Comparison of ENCODE assay signal across 7 mouse cellular contexts in the genomic region with DNA sequence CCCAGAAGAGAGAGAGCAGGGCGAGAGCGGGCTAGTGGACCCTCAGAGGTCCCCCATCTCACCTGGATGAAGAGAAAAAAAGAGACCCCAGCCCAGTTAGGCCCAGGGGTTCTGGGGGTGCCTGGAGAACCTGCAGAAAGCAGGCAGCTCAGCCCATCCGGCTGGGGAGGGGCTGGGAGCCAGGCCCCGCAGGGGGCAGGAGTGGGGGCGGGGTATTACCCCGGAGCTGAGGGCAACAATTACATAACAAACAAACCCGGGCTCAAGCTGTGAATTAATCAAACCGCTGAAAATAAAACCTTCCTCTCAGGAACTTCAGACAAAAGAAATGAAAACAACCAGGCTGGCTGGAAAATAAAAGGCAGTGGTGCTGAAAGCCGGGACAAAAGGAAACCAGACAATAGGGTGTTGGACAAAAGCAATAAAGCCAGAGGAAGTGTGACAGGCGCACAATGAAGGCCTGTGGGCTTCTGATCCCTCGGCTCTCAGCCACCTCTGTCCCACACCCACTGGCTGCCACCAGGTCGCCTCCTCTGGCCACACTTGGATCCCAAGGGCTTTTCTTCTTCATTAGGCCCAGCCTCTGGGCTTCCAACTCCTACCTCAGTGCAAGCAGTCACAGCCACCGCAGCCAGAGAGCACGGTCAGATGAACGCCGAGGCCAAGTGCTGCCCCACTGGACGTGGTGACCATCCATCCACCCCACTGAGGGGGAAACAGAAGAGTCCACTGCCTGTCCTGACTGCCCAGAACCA. TPM values are rescaled to one million over a fixed set of nuclear protein-coding genes. Genes with fewer than 3 reads are reported as not detected.
DNase-seq lines count a peak whose midpoint lies in the region; ATAC-seq lines count a peak whose summit lies in the region.

No protein-coding gene starts in this region.

- no peaks in the 10 kb centered on the region for H3K9me3 ChIP-seq in embryonic facial prominence, embryonic 10.5 days
- no peaks in the 10 kb centered on the region for H3K9me3 ChIP-seq in limb, embryonic 13.5 days

- H3K27ac ChIP-seq in embryonic facial prominence, embryonic 10.5 days (replicated peaks), result peak overlapping the region; percentile 85
- H3K27ac ChIP-seq in limb, embryonic 13.5 days, result peak overlapping the region; percentile 55; the same call in 1 of the 2 replicates

- DNase-seq in R1 (ENCODE audit: low read depth, low spot score), result peak; percentile 99
- DNase-seq in embryonic facial prominence, embryonic 10.5 days (ENCODE audit: low spot score), result peak; percentile 52
- DNase-seq in heart, postnatal 25 days (ENCODE audit: low spot score), result peak; percentile 44
- peak; percentile 93 for DNase-seq in retina, postnatal 1 day
- no peak for DNase-seq in cerebellum, adult 9-10 months
- no peak for DNase-seq in adrenal gland, adult 18-20 months (ENCODE audit: low spot score in 2 of 2)

- H3K27me3 ChIP-seq in embryonic facial prominence, embryonic 10.5 days (replicated peaks; ENCODE audit: low read depth, poor library complexity, severe bottlenecking), result peaks cover 14% of the 10 kb centered on the region; the same call in 1 of the 2 replicates
- no peaks in the 10 kb centered on the region for H3K27me3 ChIP-seq in limb, embryonic 13.5 days

- H3K4me3 ChIP-seq in embryonic facial prominence, embryonic 10.5 days, result peak overlapping the region; percentile 19
- H3K4me3 ChIP-seq in limb, embryonic 13.5 days, result no peak overlapping the region

- 12% methylated on average over 17 of the region's 17 CpGs for WGBS in embryonic facial prominence, embryonic 10.5 days
- WGBS in limb, embryonic 13.5 days, result 17% methylated on average over 17 of the region's 17 CpGs

- H3K4me1 ChIP-seq in embryonic facial prominence, embryonic 10.5 days, result peaks cover 56% of the 10 kb centered on the region
- peaks cover 11% of the 10 kb centered on the region for H3K4me1 ChIP-seq in limb, embryonic 13.5 days

- H3K4me2 ChIP-seq in limb, embryonic 13.5 days (replicated peaks), result 0 out of 2 replicates have a peak overlapping the region, but pooled peaks have one; percentile 32

- H3K36me3 ChIP-seq in embryonic facial prominence, embryonic 10.5 days (replicated peaks), result peaks cover 13% of the 10 kb centered on the region
- H3K36me3 ChIP-seq in limb, embryonic 13.5 days, result 0 out of 2 replicates have a peak, but pooled peaks cover 3% of the 10 kb centered on the region

- peak overlapping the region; percentile 46; the same call in 1 of the 2 replicates for H3K9ac ChIP-seq in limb, embryonic 13.5 days

- intact Hi-C loops in heart, postnatal 25 days (cut with DNase I), result no loop called here

- no peak for ATAC-seq in limb, embryonic 13.5 days (ENCODE audit: low FRiP score, low read depth)

RNA-seq across cellular contexts. Expression of gene Sox13, which starts 26.5 kb away (rescaled TPM):
- 12.1 and 18.1 TPM in 2 replicates for polyA plus RNA-seq in embryonic facial prominence, embryonic 10.5 days (2016; fragmentation: Nextera tagmentation; extraction: Ambion mirVana)
- total RNA-seq in heart, postnatal 25 days (2021), result 10 to 100 TPM; 15.2 to 19.9 TPM
- 3.9 and 4.6 TPM in 2 replicates for polyA plus RNA-seq in limb, embryonic 13.5 days (2015; fragmentation: Nextera tagmentation; extraction: Ambion mirVana)
- total RNA-seq in adrenal gland, adult 18-20 months (2021), result 10 to 100 TPM; 14.0 to 18.5 TPM

RNA-seq across cellular contexts. Expression of gene Etnk2, which starts 34.3 kb away (rescaled TPM):
- polyA plus RNA-seq in embryonic facial prominence, embryonic 10.5 days (2016; fragmentation: Nextera tagmentation; extraction: Ambion mirVana), result 2.6 and 3.3 TPM in 2 replicates
- total RNA-seq in heart, postnatal 25 days (2021), result under 1 TPM; 0.45 to 0.57 TPM
- polyA plus RNA-seq in limb, embryonic 13.5 days (2015; fragmentation: Nextera tagmentation; extraction: Ambion mirVana), result 1.4 and 1.7 TPM in 2 replicates
- 10 to 100 TPM in 1 of 2 experiments, 1 to 10 TPM in 1; 7.7 to 52.9 TPM for total RNA-seq in adrenal gland, adult 18-20 months (2021)

RNA-seq across cellular contexts. Expression of gene Ren1, which starts 47.4 kb away (rescaled TPM):
- polyA plus RNA-seq in embryonic facial prominence, embryonic 10.5 days (2016; fragmentation: Nextera tagmentation; extraction: Ambion mirVana), result 0.13 TPM in 1 of 2 replicates, not detected in the other
- under 1 TPM; 0.21 to 0.28 TPM for total RNA-seq in heart, postnatal 25 days (2021)
- polyA plus RNA-seq in limb, embryonic 13.5 days (2015; fragmentation: Nextera tagmentation; extraction: Ambion mirVana), result 0.31 and 0.43 TPM in 2 replicates
- 10 to 100 TPM in 1 of 2 experiments, 1 to 10 TPM in 1; 5.5 to 26.0 TPM for total RNA-seq in adrenal gland, adult 18-20 months (2021)

Comparison
In these comparisons a context has a peak if more than half of its experiments do, and no peak if none do; other contexts are left out.
1. DNase-seq: peak in R1 (single experiment), embryonic facial prominence, embryonic 10.5 days (single experiment), heart, postnatal 25 days (single experiment) and retina, postnatal 1 day (single experiment); none in cerebellum, adult 9-10 months (single experiment) and adrenal gland, adult 18-20 months (0 of 2).
2. RNA of gene Etnk2, which starts 34.3 kb away (total RNA-seq): 7.7 to 52.9 TPM in adrenal gland, adult 18-20 months; 0.45 to 0.57 TPM in heart, postnatal 25 days; every median in the first group is over 4 times any median in the second.
3. RNA of gene Ren1, which starts 47.4 kb away (total RNA-seq): 5.5 to 26.0 TPM in adrenal gland, adult 18-20 months; 0.21 to 0.28 TPM in heart, postnatal 25 days; every median in the first group is over 4 times any median in the second.